Comparison of ENCODE assay signal across 8 mouse cellular contexts in the genomic region with DNA sequence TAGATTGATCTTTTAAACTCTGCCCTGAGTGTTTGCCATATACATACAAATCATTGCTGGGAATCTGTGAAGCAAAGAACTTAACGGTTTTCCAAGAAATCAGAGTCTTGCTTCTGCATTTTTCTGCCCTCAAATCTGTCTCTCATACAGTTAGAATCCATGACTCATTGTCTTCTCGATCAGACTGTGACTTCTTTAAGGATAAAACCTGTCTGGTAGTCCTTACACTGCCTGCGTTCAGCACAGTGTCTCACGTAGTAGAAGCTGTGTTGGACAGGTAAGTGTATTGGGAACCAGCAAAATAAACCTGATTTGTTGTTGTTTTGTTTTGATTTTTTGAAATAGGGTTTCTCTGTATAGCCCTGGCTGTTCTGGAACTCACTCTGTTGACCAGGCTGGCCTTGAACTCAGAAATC. TPM values are rescaled to one million over a fixed set of nuclear protein-coding genes. Genes with fewer than 3 reads are reported as not detected.
A peak's percentile ranks its signal among the peaks of the same experiment; 100 is the strongest.
DNase-seq lines count a peak whose midpoint lies in the region; TF ChIP-seq lines count a peak whose summit lies in the region.

No protein-coding gene starts in this region.

- no peak for TF ChIP-seq CTCF in thymus, adult 2 months (IDR thresholded peaks at IDR 0.05; ENCODE audit: borderline replicate concordance, control insufficient read depth, extremely low read depth, insufficient read depth, low read length, poor library complexity)
- TF ChIP-seq CTCF in small intestine, adult 2 months (IDR thresholded peaks at IDR 0.05; ENCODE audit: extremely low read depth, insufficient read length, insufficient replicate concordance, low read depth, low read length): no peak

- H3K4me3 ChIP-seq in thymus, adult 2 months (ENCODE audit: control insufficient read depth, insufficient read depth, low read length): peak overlapping the region; percentile 98
- peak overlapping the region; percentile 77 for H3K4me3 ChIP-seq in limb, embryonic 10.5 days
- H3K4me3 ChIP-seq in small intestine, adult 2 months (ENCODE audit: low read depth, low read length): peak overlapping the region; percentile 75

- no peak overlapping the region for H3K27ac ChIP-seq in thymus, adult 2 months (ENCODE audit: control insufficient read depth, insufficient read depth, low read length)
- peak overlapping the region; percentile 92 for H3K27ac ChIP-seq in limb, embryonic 10.5 days
- no peak overlapping the region for H3K27ac ChIP-seq in small intestine, adult 2 months (ENCODE audit: insufficient read depth, low read depth, low read length)

- WGBS in thymus, adult 2 months: 46% methylated on average over 4 of the region's 4 CpGs
- 53% methylated on average over 4 of the region's 4 CpGs for WGBS in limb, embryonic 10.5 days
- 34% methylated on average over 4 of the region's 4 CpGs for WGBS in small intestine, adult 2 months

- H3K36me3 ChIP-seq in thymus, adult 2 months (ENCODE audit: control insufficient read depth, insufficient read depth, low read length): peaks cover 11% of the 10 kb centered on the region; the same call in 1 of the 2 replicates
- H3K36me3 ChIP-seq in limb, embryonic 10.5 days: peaks cover 12% of the 10 kb centered on the region
- peaks cover 7% of the 10 kb centered on the region for H3K36me3 ChIP-seq in small intestine, adult 2 months (ENCODE audit: control insufficient read depth, insufficient read depth, low read length)

- no peaks in the 10 kb centered on the region for H3K27me3 ChIP-seq in thymus, adult 2 months (ENCODE audit: control insufficient read depth, insufficient read depth, low read length)
- no peaks in the 10 kb centered on the region for H3K27me3 ChIP-seq in limb, embryonic 10.5 days (ENCODE audit: low read depth, poor library complexity, severe bottlenecking)
- no peaks in the 10 kb centered on the region for H3K27me3 ChIP-seq in small intestine, adult 2 months (ENCODE audit: control insufficient read depth, insufficient read depth, low read length)

- TF ChIP-seq POLR2A in thymus, adult 2 months (IDR thresholded peaks at IDR 0.05; ENCODE audit: control insufficient read depth, extremely low read depth, insufficient read depth, low read length, poor library complexity): no peak
- TF ChIP-seq POLR2A in small intestine, adult 2 months (IDR thresholded peaks at IDR 0.05; ENCODE audit: low read depth, low read length): no peak

- H3K4me1 ChIP-seq in thymus, adult 2 months (replicated peaks; ENCODE audit: control insufficient read depth, insufficient read depth, low read length): peaks cover 6% of the 10 kb centered on the region
- peaks cover 11% of the 10 kb centered on the region for H3K4me1 ChIP-seq in limb, embryonic 10.5 days
- H3K4me1 ChIP-seq in small intestine, adult 2 months (ENCODE audit: control insufficient read depth, insufficient read depth, insufficient read length, low read length): no peaks in the 10 kb centered on the region

- DNase-seq in cerebellum, postnatal 10 days: peak; percentile 4 to 37
- no peak for DNase-seq in cerebellum, adult 9-11 months
- no peak for DNase-seq in thymus, adult 2 months
- DNase-seq in thymus, postnatal 4 days: no peak
- no peak for DNase-seq in limb, embryonic 10.5 days (ENCODE audit: low spot score)
- DNase-seq in layer of hippocampus, adult 9-10 months (ENCODE audit: low spot score): no peak
- no peak for DNase-seq in retina, postnatal 1 day

- H3K9me3 ChIP-seq in limb, embryonic 10.5 days (replicated peaks): no peaks in the 10 kb centered on the region

RNA-seq across cellular contexts. Expression of gene Mysm1, which starts 0.6 kb away (rescaled TPM):
- polyA plus RNA-seq in thymus, adult 2 months (2012; rRNA removed): 7.5 and 8.7 TPM in 2 replicates
- 21.9 and 31.5 TPM in 2 replicates for polyA plus RNA-seq in limb, embryonic 10.5 days (2016; fragmentation: Nextera tagmentation; extraction: Ambion mirVana)
- polyA plus RNA-seq in small intestine, adult 2 months (2012; rRNA removed): 0.99 and 1.3 TPM in 2 replicates

RNA-seq across cellular contexts. Expression of gene Eqtn, which starts 50.9 kb away (rescaled TPM):
- 0.15 and 0.20 TPM in 2 replicates for polyA plus RNA-seq in thymus, adult 2 months (2012; rRNA removed)
- not detected in 2 replicates for polyA plus RNA-seq in limb, embryonic 10.5 days (2016; fragmentation: Nextera tagmentation; extraction: Ambion mirVana)
- not detected in 2 replicates for polyA plus RNA-seq in small intestine, adult 2 months (2012; rRNA removed)

Comparison
In these comparisons a context has a peak if more than half of its experiments do, and no peak if none do; other contexts are left out.
1. DNase-seq: peak in cerebellum, postnatal 10 days (2 of 2); none in cerebellum, adult 9-11 months (single experiment), thymus, adult 2 months (single experiment), thymus, postnatal 4 days (single experiment), limb, embryonic 10.5 days (single experiment), layer of hippocampus, adult 9-10 months (single experiment) and retina, postnatal 1 day (single experiment).
2. Peak in every context shown above with its lines, with median percentiles within 50 percentile points of each other: H3K4me3 ChIP-seq.